ENCODE assay signal across 17 mouse cellular contexts in genomic region chr4:64598465-64598864, GRCm38 (mm10).
DNase-seq lines count a peak whose midpoint lies in the region; ATAC-seq and TF ChIP-seq lines count a peak whose summit lies in the region.
"Had no signal": no experiment of that assay in that cellular context is flagged by ENCODE, and none has a peak within 500 bp of the region (broad histone marks: within the 10 kb centered on the region; RNA-seq: fewer than 3 reads in every experiment).

No protein-coding gene starts in this region.

- H3K4me2 ChIP-seq in kidney, embryonic 15.5 days = no peak overlapping the region
- H3K4me2 ChIP-seq in kidney, embryonic 14.5 days (replicated peaks; ENCODE audit: low read depth, low read length) = no peak overlapping the region
- no peak overlapping the region for H3K4me2 ChIP-seq in stomach, embryonic 16.5 days (ENCODE audit: low read depth, low read length)
- no peak overlapping the region for H3K4me2 ChIP-seq in stomach, postnatal 0 days (replicated peaks; ENCODE audit: low read depth)
- H3K4me2 ChIP-seq: embryonic facial prominence, embryonic 12.5 days; heart, embryonic 13.5 days; hindbrain, embryonic 12.5 days; neural tube, embryonic 13.5 days had no signal

- no peaks in the 10 kb centered on the region for H3K36me3 ChIP-seq in kidney, embryonic 15.5 days
- H3K36me3 ChIP-seq in kidney, embryonic 14.5 days (ENCODE audit: control insufficient read depth, insufficient read depth, low read length) = no peaks in the 10 kb centered on the region
- H3K36me3 ChIP-seq in stomach, embryonic 16.5 days (ENCODE audit: control insufficient read depth, insufficient read depth, low read length) = no peaks in the 10 kb centered on the region
- H3K36me3 ChIP-seq in stomach, postnatal 0 days (ENCODE audit: control insufficient read depth, insufficient read depth, low read length) = no peaks in the 10 kb centered on the region
- H3K36me3 ChIP-seq: embryonic facial prominence, embryonic 12.5 days; heart, embryonic 13.5 days; hindbrain, embryonic 12.5 days; neural tube, embryonic 13.5 days had no signal

- DNase-seq in stomach, postnatal 0 days (ENCODE audit: low spot score) = no peak
- peak; percentile 35 for DNase-seq in layer of hippocampus, adult 9-11 months
- no peak for DNase-seq in embryo, embryonic 9.5 days (ENCODE audit: extremely low spot score)
- no peak for DNase-seq in gastrocnemius, postnatal 10 days
- no peak for DNase-seq in heart, postnatal 10 days
- DNase-seq: cerebellum, adult 8-10 months; gastrocnemius, postnatal 14 days; liver had no signal

- no peak for ATAC-seq in kidney, embryonic 15.5 days (replicated peaks; ENCODE audit: low FRiP score)
- no peak for ATAC-seq in kidney, embryonic 14.5 days (ENCODE audit: low FRiP score, low TSS enrichment)
- ATAC-seq in stomach, embryonic 16.5 days (ENCODE audit: insufficient read depth, low FRiP score) = no peak
- no peak for ATAC-seq in stomach, postnatal 0 days (ENCODE audit: low FRiP score, low TSS enrichment)
- ATAC-seq: intestine, postnatal 0 days; midbrain, embryonic 16.5 days had no signal

- no peaks in the 10 kb centered on the region for H3K27me3 ChIP-seq in kidney, embryonic 15.5 days
- no peaks in the 10 kb centered on the region for H3K27me3 ChIP-seq in kidney, embryonic 14.5 days (ENCODE audit: control insufficient read depth, insufficient read depth, low read length)
- no peaks in the 10 kb centered on the region for H3K27me3 ChIP-seq in stomach, embryonic 16.5 days (ENCODE audit: control insufficient read depth, insufficient read depth, low read length)
- H3K27me3 ChIP-seq in stomach, postnatal 0 days (ENCODE audit: control insufficient read depth, insufficient read depth, low read length) = no peaks in the 10 kb centered on the region
- H3K27me3 ChIP-seq: embryonic facial prominence, embryonic 12.5 days; heart, embryonic 13.5 days; hindbrain, embryonic 12.5 days; neural tube, embryonic 13.5 days had no signal

- TF ChIP-seq CTCF in stomach, postnatal 0 days (IDR thresholded peaks at IDR 0.05; ENCODE audit: low read depth) = no peak

- H3K27ac ChIP-seq in kidney, embryonic 15.5 days = 0 out of 2 replicates have a peak overlapping the region, but pooled peaks have one; percentile 3
- no peak overlapping the region for H3K27ac ChIP-seq in kidney, embryonic 14.5 days (ENCODE audit: low read depth, low read length)
- peak overlapping the region; percentile 18; the same call in 1 of the 2 replicates for H3K27ac ChIP-seq in stomach, embryonic 16.5 days (ENCODE audit: low read length)
- no peak overlapping the region for H3K27ac ChIP-seq in stomach, postnatal 0 days (replicated peaks)
- H3K27ac ChIP-seq: embryonic facial prominence, embryonic 12.5 days; heart, embryonic 13.5 days; hindbrain, embryonic 12.5 days; neural tube, embryonic 13.5 days had no signal

- no peaks in the 10 kb centered on the region for H3K4me1 ChIP-seq in kidney, embryonic 15.5 days
- H3K4me1 ChIP-seq in kidney, embryonic 14.5 days (ENCODE audit: control insufficient read depth, insufficient read depth, low read length) = no peaks in the 10 kb centered on the region
- H3K4me1 ChIP-seq in stomach, embryonic 16.5 days (ENCODE audit: control insufficient read depth, insufficient read depth, low read length) = no peaks in the 10 kb centered on the region
- no peaks in the 10 kb centered on the region for H3K4me1 ChIP-seq in stomach, postnatal 0 days (replicated peaks; ENCODE audit: control insufficient read depth, insufficient read depth)
- H3K4me1 ChIP-seq: embryonic facial prominence, embryonic 12.5 days; hindbrain, embryonic 12.5 days; neural tube, embryonic 13.5 days had no signal

- TF ChIP-seq EP300 in stomach, postnatal 0 days (optimal IDR thresholded peaks at IDR 0.05) = no peak

- no peaks in the 10 kb centered on the region for H3K9me3 ChIP-seq in kidney, embryonic 15.5 days (replicated peaks)
- H3K9me3 ChIP-seq in kidney, embryonic 14.5 days (ENCODE audit: control insufficient read depth, low read length) = no peaks in the 10 kb centered on the region
- no peaks in the 10 kb centered on the region for H3K9me3 ChIP-seq in stomach, embryonic 16.5 days (replicated peaks; ENCODE audit: control insufficient read depth, low read length)
- no peaks in the 10 kb centered on the region for H3K9me3 ChIP-seq in stomach, postnatal 0 days (ENCODE audit: control insufficient read depth, low read length)
- H3K9me3 ChIP-seq: embryonic facial prominence, embryonic 12.5 days; heart, embryonic 13.5 days; hindbrain, embryonic 12.5 days; neural tube, embryonic 13.5 days had no signal

- H3K9ac ChIP-seq in kidney, embryonic 15.5 days = no peak overlapping the region
- no peak overlapping the region for H3K9ac ChIP-seq in kidney, embryonic 14.5 days (ENCODE audit: low read depth, low read length)
- H3K9ac ChIP-seq in stomach, embryonic 16.5 days (ENCODE audit: low read length) = no peak overlapping the region
- H3K9ac ChIP-seq in stomach, postnatal 0 days (ENCODE audit: low read length) = no peak overlapping the region
- H3K9ac ChIP-seq: embryonic facial prominence, embryonic 12.5 days; heart, embryonic 13.5 days; hindbrain, embryonic 12.5 days; neural tube, embryonic 13.5 days had no signal

- H3K4me3 ChIP-seq in kidney, embryonic 15.5 days (replicated peaks) = no peak overlapping the region
- H3K4me3 ChIP-seq in kidney, embryonic 14.5 days (ENCODE audit: low read length) = no peak overlapping the region
- no peak overlapping the region for H3K4me3 ChIP-seq in stomach, embryonic 16.5 days (replicated peaks; ENCODE audit: low read length)
- no peak overlapping the region for H3K4me3 ChIP-seq in stomach, postnatal 0 days (ENCODE audit: low read depth, low read length)
- H3K4me3 ChIP-seq: embryonic facial prominence, embryonic 12.5 days; heart, embryonic 13.5 days; hindbrain, embryonic 12.5 days; neural tube, embryonic 13.5 days had no signal

- intact Hi-C loops in heart, postnatal 10 days (cut with DNase I) = no loop called here

Comparison
In these comparisons a context has a peak if more than half of its experiments do, and no peak if none do; other contexts are left out.
1. H3K27ac ChIP-seq: peak in kidney, embryonic 15.5 days (single experiment) and stomach, embryonic 16.5 days (single experiment); none in kidney, embryonic 14.5 days (single experiment) and stomach, postnatal 0 days (single experiment).